In genomic region chr8:94710336-94710735, GRCm38 (mm10) we compare ENCODE assay signal across 22 mouse cellular contexts. TPM values are rescaled to one million over a fixed set of nuclear protein-coding genes. Genes with fewer than 3 reads are reported as not detected.
DNase-seq lines count a peak whose midpoint lies in the region; ATAC-seq and TF ChIP-seq lines count a peak whose summit lies in the region.
"Had no signal": no experiment of that assay in that cellular context is flagged by ENCODE, and none has a peak within 500 bp of the region (broad histone marks: within the 10 kb centered on the region; RNA-seq: fewer than 3 reads in every experiment).

No protein-coding gene starts in this region.

- no peaks in the 10 kb centered on the region for H3K27me3 ChIP-seq in forebrain, embryonic 11.5 days (ENCODE audit: control insufficient read depth, insufficient read depth, low read length)
- peaks cover 4% of the 10 kb centered on the region; the same call in 1 of the 2 replicates for H3K27me3 ChIP-seq in forebrain, embryonic 12.5 days
- no peaks in the 10 kb centered on the region for H3K27me3 ChIP-seq in midbrain, embryonic 11.5 days (ENCODE audit: control insufficient read depth, insufficient read depth, low read length)
- no peaks in the 10 kb centered on the region for H3K27me3 ChIP-seq in midbrain, postnatal 0 days (ENCODE audit: insufficient read depth, low read length)
- H3K27me3 ChIP-seq: embryonic facial prominence, embryonic 12.5 days; forebrain, embryonic 13.5 days; forebrain, embryonic 15.5 days; Patski had no signal

- ATAC-seq in forebrain, embryonic 11.5 days (replicated peaks; ENCODE audit: low FRiP score): no peak
- ATAC-seq in forebrain, embryonic 12.5 days (ENCODE audit: low FRiP score): no peak
- no peak for ATAC-seq in midbrain, embryonic 11.5 days (ENCODE audit: low FRiP score)
- no peak for ATAC-seq in midbrain, postnatal 0 days (ENCODE audit: low FRiP score)
- ATAC-seq in frontal cortex, adult (ENCODE audit: low TSS enrichment): no peak
- ATAC-seq: activated CD4-positive, CD25-positive, alpha-beta regulatory T cell, adult 4 months; CD4-positive, CD25-positive, alpha-beta regulatory T cell, adult 4 months; forebrain, embryonic 13.5 days; forebrain, embryonic 15.5 days; forebrain, postnatal 0 days; Patski had no signal

- no peak overlapping the region for H3K27ac ChIP-seq in forebrain, embryonic 11.5 days (ENCODE audit: low read depth, low read length)
- H3K27ac ChIP-seq in forebrain, embryonic 12.5 days: no peak overlapping the region
- no peak overlapping the region for H3K27ac ChIP-seq in midbrain, embryonic 11.5 days (ENCODE audit: low read depth, low read length)
- H3K27ac ChIP-seq in midbrain, postnatal 0 days (ENCODE audit: low read depth, low read length): no peak overlapping the region
- H3K27ac ChIP-seq: forebrain, embryonic 15.5 days had no signal

- 64% methylated on average over 8 of the region's 8 CpGs for WGBS in forebrain, embryonic 11.5 days
- 60% methylated on average over 8 of the region's 8 CpGs for WGBS in forebrain, embryonic 12.5 days
- WGBS in midbrain, embryonic 11.5 days: 63% methylated on average over 8 of the region's 8 CpGs
- WGBS in midbrain, postnatal 0 days: 56% methylated on average over 8 of the region's 8 CpGs

- no peak for TF ChIP-seq CTCF in midbrain, postnatal 0 days (IDR thresholded peaks at IDR 0.05)
- no peak for TF ChIP-seq CTCF in brain, embryonic 14.5 days (IDR thresholded peaks at IDR 0.05; ENCODE audit: borderline replicate concordance, extremely low read depth, insufficient read depth, insufficient read length)

- H3K4me2 ChIP-seq in forebrain, embryonic 11.5 days (ENCODE audit: low read depth, low read length, severe bottlenecking): no peak overlapping the region
- no peak overlapping the region for H3K4me2 ChIP-seq in forebrain, embryonic 12.5 days
- no peak overlapping the region for H3K4me2 ChIP-seq in midbrain, embryonic 11.5 days
- no peak overlapping the region for H3K4me2 ChIP-seq in midbrain, postnatal 0 days (ENCODE audit: low read depth, low read length, poor library complexity, severe bottlenecking)
- H3K4me2 ChIP-seq: embryonic facial prominence, embryonic 12.5 days; forebrain, embryonic 13.5 days; forebrain, embryonic 15.5 days had no signal

- no peaks in the 10 kb centered on the region for H3K9me3 ChIP-seq in forebrain, embryonic 11.5 days (ENCODE audit: control insufficient read depth, low read length)
- no peaks in the 10 kb centered on the region for H3K9me3 ChIP-seq in forebrain, embryonic 12.5 days
- no peaks in the 10 kb centered on the region for H3K9me3 ChIP-seq in midbrain, embryonic 11.5 days (ENCODE audit: control insufficient read depth, low read length)
- no peaks in the 10 kb centered on the region for H3K9me3 ChIP-seq in midbrain, postnatal 0 days (ENCODE audit: low read length)
- H3K9me3 ChIP-seq: embryonic facial prominence, embryonic 12.5 days; forebrain, embryonic 13.5 days; forebrain, embryonic 15.5 days had no signal

- no peak for TF ChIP-seq POLR2A in brain, embryonic 14.5 days (IDR thresholded peaks at IDR 0.05; ENCODE audit: borderline replicate concordance, extremely low read depth, insufficient read depth, insufficient read length, poor library complexity, severe bottlenecking)

- no peak overlapping the region for H3K9ac ChIP-seq in forebrain, embryonic 11.5 days (ENCODE audit: low read length)
- H3K9ac ChIP-seq in forebrain, embryonic 12.5 days: no peak overlapping the region
- H3K9ac ChIP-seq in midbrain, embryonic 11.5 days (ENCODE audit: low read length): no peak overlapping the region
- H3K9ac ChIP-seq in midbrain, postnatal 0 days (replicated peaks; ENCODE audit: low read length, poor library complexity, severe bottlenecking): no peak overlapping the region
- H3K9ac ChIP-seq: embryonic facial prominence, embryonic 12.5 days; forebrain, embryonic 13.5 days; forebrain, embryonic 15.5 days; forebrain, postnatal 0 days had no signal

- no peak overlapping the region for H3K4me3 ChIP-seq in forebrain, embryonic 11.5 days (ENCODE audit: low read depth, low read length)
- no peak overlapping the region for H3K4me3 ChIP-seq in forebrain, embryonic 12.5 days (replicated peaks)
- H3K4me3 ChIP-seq in midbrain, embryonic 11.5 days (ENCODE audit: low read depth, low read length): no peak overlapping the region
- H3K4me3 ChIP-seq in midbrain, postnatal 0 days (ENCODE audit: low read depth, low read length): no peak overlapping the region
- H3K4me3 ChIP-seq: embryonic facial prominence, embryonic 12.5 days; forebrain, embryonic 13.5 days; forebrain, embryonic 15.5 days had no signal

- no peaks in the 10 kb centered on the region for H3K36me3 ChIP-seq in forebrain, embryonic 11.5 days (ENCODE audit: control insufficient read depth, insufficient read depth, low read length)
- no peaks in the 10 kb centered on the region for H3K36me3 ChIP-seq in forebrain, embryonic 12.5 days (replicated peaks)
- no peaks in the 10 kb centered on the region for H3K36me3 ChIP-seq in midbrain, embryonic 11.5 days (ENCODE audit: control insufficient read depth, insufficient read depth, low read length)
- H3K36me3 ChIP-seq in midbrain, postnatal 0 days (ENCODE audit: insufficient read depth, low read length): no peaks in the 10 kb centered on the region
- H3K36me3 ChIP-seq: embryonic facial prominence, embryonic 12.5 days; forebrain, embryonic 15.5 days had no signal

- peak; percentile 38 for DNase-seq in forebrain, embryonic 11.5 days (ENCODE audit: low spot score)
- peak; percentile 66 for DNase-seq in midbrain, embryonic 11.5 days (ENCODE audit: low spot score, missing footprints)
- DNase-seq in midbrain, postnatal 0 days (ENCODE audit: low spot score): no peak
- peak; percentile 39 for DNase-seq in brain, embryonic 14.5 days (ENCODE audit: low read depth)
- no peak for DNase-seq in adrenal gland, postnatal 14 days
- DNase-seq: adrenal gland, adult 8-10 months; adrenal gland, postnatal 25 days; B cell, adult 2 months; cerebellum, adult 11-12 months; cerebellum, adult 9-10 months; cerebellum, postnatal 10 days; forebrain, postnatal 0 days had no signal

- H3K4me1 ChIP-seq in forebrain, embryonic 11.5 days (replicated peaks; ENCODE audit: control insufficient read depth, insufficient read depth, low read length): no peaks in the 10 kb centered on the region
- no peaks in the 10 kb centered on the region for H3K4me1 ChIP-seq in forebrain, embryonic 12.5 days
- H3K4me1 ChIP-seq in midbrain, embryonic 11.5 days (ENCODE audit: control insufficient read depth, insufficient read depth, low read length): no peaks in the 10 kb centered on the region
- 0 out of 2 replicates have a peak, but pooled peaks cover 2% of the 10 kb centered on the region for H3K4me1 ChIP-seq in midbrain, postnatal 0 days (ENCODE audit: insufficient read depth, low read length)
- H3K4me1 ChIP-seq: forebrain, embryonic 13.5 days; forebrain, embryonic 15.5 days had no signal

RNA-seq across cellular contexts. Expression of gene Pllp, which starts 14.3 kb away (rescaled TPM):
- polyA plus RNA-seq in forebrain, embryonic 11.5 days (2014; fragmentation: Nextera tagmentation; extraction: Ambion mirVana): 0.60 and 0.96 TPM in 2 replicates
- 0.52 and 0.92 TPM in 2 replicates for polyA plus RNA-seq in forebrain, embryonic 12.5 days (2016; fragmentation: Nextera tagmentation; extraction: Ambion mirVana)
- polyA plus RNA-seq in midbrain, embryonic 11.5 days (2014; fragmentation: Nextera tagmentation; extraction: Ambion mirVana): 0.66 TPM in 1 of 2 replicates, not detected in the other
- total RNA-seq in midbrain, postnatal 0 days (2014; rRNA removed): 8.4 and 9.8 TPM in 2 replicates
- polyA plus RNA-seq in midbrain, postnatal 0 days (2015; fragmentation: Nextera tagmentation; extraction: Ambion mirVana): 8.6 and 10.5 TPM in 2 replicates
- polyA plus RNA-seq in brain, embryonic 14.5 days (2012; rRNA removed): 1.0 and 1.2 TPM in 2 replicates
- total RNA-seq in adrenal gland, postnatal 14 days (2021): 0.86 and 1.6 TPM in 2 replicates
- total RNA-seq: MEL had no signal

RNA-seq across cellular contexts. Expression of gene Ccl22, which starts 35.1 kb away (rescaled TPM):
- not detected in 2 replicates for polyA plus RNA-seq in forebrain, embryonic 11.5 days (2014; fragmentation: Nextera tagmentation; extraction: Ambion mirVana)
- not detected in 2 replicates for polyA plus RNA-seq in forebrain, embryonic 12.5 days (2016; fragmentation: Nextera tagmentation; extraction: Ambion mirVana)
- not detected in 2 replicates for polyA plus RNA-seq in midbrain, embryonic 11.5 days (2014; fragmentation: Nextera tagmentation; extraction: Ambion mirVana)
- total RNA-seq in midbrain, postnatal 0 days (2014; rRNA removed): not detected in 2 replicates
- not detected in 2 replicates for polyA plus RNA-seq in midbrain, postnatal 0 days (2015; fragmentation: Nextera tagmentation; extraction: Ambion mirVana)
- 0.04 TPM in 2 replicates for polyA plus RNA-seq in brain, embryonic 14.5 days (2012; rRNA removed)
- total RNA-seq in adrenal gland, postnatal 14 days (2021): 0.37 and 2.3 TPM in 2 replicates
- total RNA-seq: adrenal gland, postnatal 25 days; forebrain, postnatal 0 days; MEL had no signal
- polyA plus RNA-seq: CD4-positive, CD25-positive, alpha-beta regulatory T cell, adult 4 months; embryonic facial prominence, embryonic 12.5 days; embryonic facial prominence, embryonic 14.5 days; forebrain, embryonic 13.5 days; forebrain, embryonic 15.5 days; Patski had no signal

RNA-seq across cellular contexts. Expression of gene Arl2bp, which starts 43.9 kb away (rescaled TPM):
- 82.3 and 89.1 TPM in 2 replicates for polyA plus RNA-seq in forebrain, embryonic 11.5 days (2014; fragmentation: Nextera tagmentation; extraction: Ambion mirVana)
- polyA plus RNA-seq in forebrain, embryonic 12.5 days (2016; fragmentation: Nextera tagmentation; extraction: Ambion mirVana): 242 and 248 TPM in 2 replicates
- 94.6 and 108 TPM in 2 replicates for polyA plus RNA-seq in midbrain, embryonic 11.5 days (2014; fragmentation: Nextera tagmentation; extraction: Ambion mirVana)
- 146 and 246 TPM in 2 replicates for total RNA-seq in midbrain, postnatal 0 days (2014; rRNA removed)
- polyA plus RNA-seq in midbrain, postnatal 0 days (2015; fragmentation: Nextera tagmentation; extraction: Ambion mirVana): 180 and 187 TPM in 2 replicates
- polyA plus RNA-seq in brain, embryonic 14.5 days (2012; rRNA removed): 192 and 209 TPM in 2 replicates
- 60.1 and 71.0 TPM in 2 replicates for total RNA-seq in adrenal gland, postnatal 14 days (2021)

Comparison
In these comparisons a context has a peak if more than half of its experiments do, and no peak if none do; other contexts are left out.
1. DNase-seq: peak in forebrain, embryonic 11.5 days (single experiment), midbrain, embryonic 11.5 days (single experiment) and brain, embryonic 14.5 days (single experiment); none in midbrain, postnatal 0 days (single experiment) and adrenal gland, postnatal 14 days (single experiment).